Mouse (Mus musculus): Measurements from ENCODE around the gene Tulp3. TPM values are rescaled to one million over a fixed set of nuclear protein-coding genes. Genes with fewer than 3 reads are reported as not detected.
A peak's percentile ranks its signal among the peaks of the same experiment; 100 is the strongest.
"Not testable (repeated sequence)": the region's sequence is repeated elsewhere in the genome, so short reads cannot be mapped to it uniquely, and the experiment has no call there.

Tulp3 gene
- total and polyA plus RNA-seq, 3 experiments, result 3.7 to 13.1 (median 5.5) TPM

DNA sequence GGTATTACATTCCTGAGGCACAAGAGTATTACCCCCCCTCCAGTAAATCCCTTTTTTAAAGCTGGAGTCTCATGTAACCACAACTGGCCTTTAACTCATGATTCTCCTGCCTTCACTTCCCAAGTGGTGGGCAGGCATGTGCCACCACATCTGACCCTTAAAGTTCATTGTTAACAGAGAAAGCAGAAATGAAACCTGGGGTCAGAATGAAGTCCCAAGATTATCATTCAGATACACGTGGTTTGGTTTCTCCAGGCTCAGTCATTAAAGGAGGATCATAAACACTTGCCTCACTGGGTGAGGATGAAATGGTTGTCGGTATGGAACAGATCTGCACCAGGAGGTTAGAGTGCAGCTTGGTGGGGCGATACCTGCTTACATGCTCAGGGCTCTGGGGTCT lies 25.6 kb upstream of the Tulp3 start:
- Histone ChIP-seq H3K9ac (ENCODE audit: insufficient read depth, low read depth) (no peak overlapping the region), H3K27me3 (replicated peaks) (no peaks in the 10 kb centered on the region), H3K79me2 (replicated peaks; ENCODE audit: control insufficient read depth, extremely low read depth, insufficient read depth, poor library complexity, severe bottlenecking) (no peaks in the 10 kb centered on the region), H3K4me1 (ENCODE audit: control insufficient read depth in 1 of 2, insufficient read depth in 2 of 2) (peaks cover 8 to 43% of the 10 kb centered on the region in 2 experiments; a peak in 2 of 4 replicates), H3K9me3 (replicated peaks; ENCODE audit: low read length) (no peaks in the 10 kb centered on the region), H3K27ac (ENCODE audit: insufficient read depth, low read depth) (no peak overlapping the region), H3K36me3 (replicated peaks in 1 of 2; ENCODE audit: control insufficient read depth in 1 of 2, insufficient read depth in 1 of 2, low read length in 1 of 2) (peaks cover 0 to 10% of the 10 kb centered on the region in 2 experiments), H3K4me3 (replicated peaks in 1 of 3; ENCODE audit: low read depth in 2 of 3, low read length in 2 of 3, poor library complexity in 1 of 3) (no peak overlapping the region), H3K4me2 (ENCODE audit: insufficient read depth, low read depth, poor library complexity, severe bottlenecking) (no peak overlapping the region)
- in situ Hi-C loops (cut with MboI; ENCODE audit: low pct_ligation_motif_present, low pct_unique_long_range_greater_than_20kb, low sequenced_read_pairs) (no loop called here), dilution Hi-C loops (cut with MboI; ENCODE audit: extremely low pct_ligation_motif_present, extremely low pct_unique_long_range_greater_than_20kb, low sequenced_read_pairs) (no loop called here)
- DNase-seq (ENCODE audit: extremely low read depth), result peak; percentile 40
- TF ChIP-seq BHLHE40 (IDR thresholded peaks at IDR 0.05; ENCODE audit: low read depth, low read length) (peak; percentile 84), MAZ (IDR thresholded peaks at IDR 0.05; ENCODE audit: low read depth, low read length) (no peak), IRF4 (IDR thresholded peaks at IDR 0.05; ENCODE audit: low read depth, low read length) (peak; percentile 70)

DNA sequence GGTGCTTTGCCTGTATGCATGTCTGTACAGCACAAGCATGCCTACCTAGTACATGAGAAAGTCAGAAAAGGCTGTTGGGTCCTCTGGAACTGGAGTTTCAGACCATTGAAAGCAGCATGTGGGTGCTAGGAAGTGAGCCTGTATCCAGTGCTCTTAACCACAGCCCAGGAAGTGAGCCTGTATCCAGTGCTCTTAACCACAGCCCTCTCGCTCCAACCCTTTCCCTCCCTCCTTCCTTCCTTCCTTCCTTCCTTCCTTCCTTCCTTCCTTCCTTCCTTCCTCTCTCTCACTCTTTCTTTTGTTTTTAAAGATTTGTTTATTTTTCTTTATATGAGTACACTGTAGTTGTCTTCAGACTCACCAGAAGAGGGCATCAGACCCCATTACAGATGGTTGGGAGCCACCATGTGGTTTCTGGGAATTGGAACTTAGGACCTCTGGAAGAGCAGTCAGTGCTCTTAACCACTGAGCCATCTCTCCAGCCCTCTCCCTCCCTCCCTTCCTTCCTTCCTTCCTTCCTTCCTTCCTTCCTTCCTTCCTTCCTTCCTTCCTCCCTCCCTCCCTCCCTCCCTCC lies 25.0 kb upstream of the Tulp3 start:
- in situ Hi-C loops (cut with MboI; ENCODE audit: low pct_ligation_motif_present, low pct_unique_long_range_greater_than_20kb, low sequenced_read_pairs); dilution Hi-C loops (cut with MboI; ENCODE audit: extremely low pct_ligation_motif_present, extremely low pct_unique_long_range_greater_than_20kb, low sequenced_read_pairs); H3K27ac ChIP-seq (ENCODE audit: insufficient read depth, low read depth); DNase-seq (ENCODE audit: extremely low read depth); H3K9ac ChIP-seq (ENCODE audit: insufficient read depth, low read depth); H3K27me3 ChIP-seq (replicated peaks); H3K4me2 ChIP-seq (ENCODE audit: insufficient read depth, low read depth, poor library complexity, severe bottlenecking); H3K4me3 ChIP-seq (replicated peaks in 1 of 3; ENCODE audit: low read depth in 2 of 3, low read length in 2 of 3, poor library complexity in 1 of 3); H3K79me2 ChIP-seq (replicated peaks; ENCODE audit: control insufficient read depth, extremely low read depth, insufficient read depth, poor library complexity, severe bottlenecking); H3K9me3 ChIP-seq (replicated peaks; ENCODE audit: low read length): not testable (repeated sequence)
- TF ChIP-seq CTCF (conservative IDR thresholded peaks at IDR 0.05 in 1 of 2, IDR thresholded peaks at IDR 0.05 in 1 of 2; ENCODE audit: low read depth in 2 of 2, low read length in 2 of 2), result peak in 1 of 2 experiments; percentile 20; a peak in 1 of 4 replicates
- H3K4me1 ChIP-seq (ENCODE audit: control insufficient read depth in 1 of 2, insufficient read depth in 2 of 2), result peaks cover 8 to 43% of the 10 kb centered on the region in 2 experiments; a peak in 2 of 4 replicates
- H3K36me3 ChIP-seq (replicated peaks in 1 of 2; ENCODE audit: control insufficient read depth in 1 of 2, insufficient read depth in 1 of 2, low read length in 1 of 2), result peaks cover 0 to 16% of the 10 kb centered on the region in 2 experiments

DNA sequence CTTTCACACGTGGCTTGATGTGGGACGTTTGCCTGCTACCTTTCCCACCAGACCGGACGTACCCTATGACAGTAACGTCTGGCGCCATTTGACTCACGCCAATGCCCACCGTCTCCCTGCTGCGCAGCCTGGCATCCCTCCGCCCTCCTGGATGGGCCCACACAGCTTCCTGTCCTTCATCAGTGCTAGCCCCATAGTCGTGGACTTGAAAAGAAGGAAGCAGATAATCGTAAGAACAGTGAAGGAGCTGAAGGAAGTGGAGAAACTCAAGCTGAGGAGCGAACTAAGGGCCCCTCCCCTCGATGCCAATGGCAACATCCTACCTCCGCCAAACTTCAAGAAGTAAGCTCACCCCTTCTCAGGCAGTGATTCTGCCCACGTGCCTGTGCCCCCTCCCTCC lies 24.0 kb upstream of the Tulp3 start:
- H3K9ac ChIP-seq (ENCODE audit: insufficient read depth, low read depth), result no peak overlapping the region
- no peak for DNase-seq (ENCODE audit: extremely low read depth)
- in situ Hi-C loops (cut with MboI; ENCODE audit: low pct_ligation_motif_present, low pct_unique_long_range_greater_than_20kb, low sequenced_read_pairs) (no loop called here), dilution Hi-C loops (cut with MboI; ENCODE audit: extremely low pct_ligation_motif_present, extremely low pct_unique_long_range_greater_than_20kb, low sequenced_read_pairs) (no loop called here)
- H3K9me3 ChIP-seq (replicated peaks; ENCODE audit: low read length), result no peaks in the 10 kb centered on the region
- peaks cover 8 to 43% of the 10 kb centered on the region in 2 experiments; a peak in 2 of 4 replicates for H3K4me1 ChIP-seq (ENCODE audit: control insufficient read depth in 1 of 2, insufficient read depth in 2 of 2)
- H3K27me3 ChIP-seq (replicated peaks), result no peaks in the 10 kb centered on the region
- H3K4me2 ChIP-seq (ENCODE audit: insufficient read depth, low read depth, poor library complexity, severe bottlenecking), result no peak overlapping the region
- TF ChIP-seq POLR2A (IDR thresholded peaks at IDR 0.05; ENCODE audit: low read depth, low read length), result no peak
- no peak for TF ChIP-seq ZMIZ1 (IDR thresholded peaks at IDR 0.05; ENCODE audit: low read depth, low read length)
- TF ChIP-seq MXI1 (IDR thresholded peaks at IDR 0.05; ENCODE audit: low read depth, low read length), result no peak
- no peak for TF ChIP-seq PAX5 (IDR thresholded peaks at IDR 0.05; ENCODE audit: low read length)
- no peak for TF ChIP-seq MAZ (IDR thresholded peaks at IDR 0.05; ENCODE audit: low read depth, low read length)
- no peak for TF ChIP-seq MYC (IDR thresholded peaks at IDR 0.05; ENCODE audit: low read depth, low read length)
- TF ChIP-seq RCOR1 (conservative IDR thresholded peaks at IDR 0.05; ENCODE audit: low read depth, low read length), result no peak
- no peak for TF ChIP-seq TCF12 (IDR thresholded peaks at IDR 0.05; ENCODE audit: low read depth, low read length)
- TF ChIP-seq TBP (conservative IDR thresholded peaks at IDR 0.05; ENCODE audit: low read depth, low read length), result no peak
- no peak for TF ChIP-seq USF1 (IDR thresholded peaks at IDR 0.05; ENCODE audit: low read depth, low read length)
- TF ChIP-seq MEF2A (IDR thresholded peaks at IDR 0.05; ENCODE audit: borderline replicate concordance, low read depth, low read length), result no peak
- no peak for TF ChIP-seq POLR2AphosphoS2 (IDR thresholded peaks at IDR 0.05; ENCODE audit: low read depth, low read length)
- no peak for TF ChIP-seq SMC3 (IDR thresholded peaks at IDR 0.05; ENCODE audit: low read depth, low read length)
- TF ChIP-seq EP300 (IDR thresholded peaks at IDR 0.05; ENCODE audit: low read length), result no peak
- no peak for TF ChIP-seq MAFK (IDR thresholded peaks at IDR 0.05; ENCODE audit: insufficient replicate concordance, low read length)
- no peak overlapping the region for H3K27ac ChIP-seq (ENCODE audit: insufficient read depth, low read depth)
- peaks cover 5 to 22% of the 10 kb centered on the region in 2 experiments for H3K36me3 ChIP-seq (replicated peaks in 1 of 2; ENCODE audit: control insufficient read depth in 1 of 2, insufficient read depth in 1 of 2, low read length in 1 of 2)
- H3K79me2 ChIP-seq (replicated peaks; ENCODE audit: control insufficient read depth, extremely low read depth, insufficient read depth, poor library complexity, severe bottlenecking), result no peaks in the 10 kb centered on the region
- no peak overlapping the region for H3K4me3 ChIP-seq (replicated peaks in 1 of 3; ENCODE audit: low read depth in 2 of 3, low read length in 2 of 3, poor library complexity in 1 of 3)
